Mouse (Mus musculus): ENCODE data around the gene Rgs5.

The Rgs5 gene

DNA sequence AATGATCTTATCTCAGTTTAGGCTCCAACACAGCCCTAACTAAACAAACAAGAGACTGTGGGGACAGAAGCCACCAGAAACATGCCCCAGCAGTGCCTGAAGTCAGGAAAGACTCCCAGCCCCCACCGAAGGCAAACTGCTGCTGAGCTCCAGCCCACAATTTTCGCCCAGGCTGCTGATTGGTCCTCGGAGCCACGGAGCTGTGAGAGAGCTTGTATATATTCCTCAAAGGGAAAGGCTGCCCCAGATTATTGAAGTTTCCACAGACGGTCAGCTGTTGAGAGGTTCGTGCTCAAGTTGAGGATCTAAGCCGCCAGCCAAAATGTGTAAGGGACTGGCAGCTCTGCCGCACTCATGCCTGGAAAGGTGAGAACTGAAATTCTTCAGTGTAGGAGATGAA, at the start of gene Rgs5:
Gene Rgs5 (plus strand): TSS at position 246 of the 400 bp plus-strand sequence.
- no peak for DNase-seq (ENCODE audit: low read depth)

DNA sequence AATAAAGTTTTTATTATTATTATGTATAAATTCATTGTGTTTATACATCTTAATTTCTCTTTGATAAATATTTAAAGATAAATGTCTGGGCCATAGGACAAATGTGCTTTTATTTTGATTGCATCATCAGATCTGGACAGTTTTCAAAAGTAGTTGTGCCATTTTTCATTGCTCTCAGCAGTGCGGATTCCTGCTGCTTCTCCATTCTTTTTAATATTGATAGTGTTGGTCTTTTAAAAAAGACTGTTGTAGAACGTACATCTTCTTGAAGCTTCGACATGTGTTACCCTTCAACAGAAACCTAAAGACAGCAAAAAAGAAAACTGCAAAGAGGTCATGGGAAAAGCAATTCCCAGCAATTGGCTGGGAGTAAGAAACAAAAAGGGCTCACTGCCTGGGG, 49.1 kb upstream of the Rgs5 start:
- DNase-seq (ENCODE audit: low read depth) = no peak

DNA sequence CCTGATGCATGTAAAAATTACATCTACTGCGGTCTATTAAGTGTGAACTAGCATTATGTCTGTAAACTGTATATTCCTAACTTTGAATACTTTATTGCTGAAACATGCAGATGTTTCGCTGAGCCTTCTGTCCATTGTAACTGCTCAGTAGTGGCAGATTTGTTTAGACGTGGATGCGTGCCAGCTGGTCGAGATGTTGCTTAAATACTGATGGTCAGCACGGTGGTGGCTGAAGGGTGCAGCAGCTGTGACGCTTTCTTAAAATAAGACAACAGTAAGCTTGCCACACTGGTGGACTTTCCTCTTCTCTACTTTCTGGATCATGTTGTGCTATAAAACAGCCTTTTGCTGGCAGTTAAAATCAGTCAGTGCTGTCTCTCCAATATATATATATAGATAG, 25.6 kb upstream of the Rgs5 start:
- DNase-seq (ENCODE audit: low read depth) = no peak

- no peak for DNase-seq (ENCODE audit: low read depth)
These were observed 18.0 kb upstream of the Rgs5 start for GRCm38 (mm10) chr1:169637251-169637750.

GRCm38 (mm10) chr1:169644884-169645653, 10.2 kb upstream of the Rgs5 start:
- no peak for DNase-seq (ENCODE audit: low read depth)

DNA sequence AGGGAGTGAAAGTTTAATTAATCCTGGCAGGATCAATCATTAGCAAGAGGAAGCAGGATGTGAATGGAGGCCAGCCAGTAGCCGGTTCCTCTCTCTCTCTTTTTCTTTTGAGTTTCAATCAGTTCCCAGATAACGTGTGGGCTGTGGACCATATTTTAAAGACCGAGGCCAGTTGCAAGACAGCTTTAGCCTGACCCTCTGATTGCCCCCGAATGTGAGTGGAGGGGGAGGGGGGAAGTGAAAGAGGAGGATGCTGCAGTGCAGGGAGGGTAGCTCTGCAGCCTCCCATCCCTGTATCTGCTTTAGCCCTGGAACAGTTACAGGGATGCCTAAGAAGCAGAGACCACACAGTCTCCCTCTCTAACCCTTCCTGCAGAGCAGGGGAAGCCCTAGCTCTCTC, 4.2 kb downstream of the Rgs5 start:
- no peak for DNase-seq (ENCODE audit: low read depth)

DNA sequence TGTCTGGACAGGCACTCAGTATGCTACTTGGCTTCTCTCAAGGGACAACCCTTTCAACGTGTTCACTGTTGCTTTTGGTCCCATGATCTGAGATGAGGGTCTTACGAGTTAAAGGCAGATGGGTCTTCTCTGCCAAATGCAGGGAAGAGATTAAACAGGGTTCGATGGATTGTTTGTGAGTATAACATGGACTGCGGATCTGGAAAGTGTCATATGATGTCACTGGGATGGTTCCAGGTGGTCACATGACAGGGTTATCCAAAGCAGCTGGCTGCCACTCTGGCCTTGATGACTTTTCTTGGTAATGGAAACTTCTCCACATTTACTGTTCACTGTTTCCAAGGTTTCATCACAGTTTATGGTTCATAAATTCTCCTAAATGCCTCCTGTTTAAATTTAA, 12.0 kb downstream of the Rgs5 start:
- no peak for DNase-seq (ENCODE audit: low read depth)

- DNase-seq (ENCODE audit: low read depth) = no peak
These were observed 15.4 kb downstream of the Rgs5 start for GRCm38 (mm10) chr1:169670705-169671104.

DNA sequence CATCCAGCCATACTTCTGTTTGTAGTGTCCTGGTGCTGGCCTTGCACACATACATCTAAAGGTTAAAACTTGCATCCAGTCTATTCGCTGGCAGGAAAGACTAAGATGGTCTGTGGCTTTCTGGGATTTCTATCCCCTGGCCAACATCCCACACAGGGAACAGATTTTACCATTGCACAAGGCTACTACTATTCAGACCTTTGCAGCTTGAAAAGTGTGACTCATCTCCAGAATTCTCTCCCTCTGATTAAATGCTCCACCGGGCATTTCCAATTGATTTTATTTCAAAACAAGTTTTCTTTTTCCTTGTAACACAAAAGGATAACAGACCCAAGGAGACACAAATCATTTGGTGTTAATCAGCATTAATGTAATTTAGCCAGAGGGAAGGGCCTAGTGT, 16.5 kb downstream of the Rgs5 start:
- DNase-seq (ENCODE audit: low read depth) = no peak

- no peak for DNase-seq (ENCODE audit: low read depth)
These were observed 17.0 kb downstream of the Rgs5 start for GRCm38 (mm10) chr1:169672272-169672671.

DNA sequence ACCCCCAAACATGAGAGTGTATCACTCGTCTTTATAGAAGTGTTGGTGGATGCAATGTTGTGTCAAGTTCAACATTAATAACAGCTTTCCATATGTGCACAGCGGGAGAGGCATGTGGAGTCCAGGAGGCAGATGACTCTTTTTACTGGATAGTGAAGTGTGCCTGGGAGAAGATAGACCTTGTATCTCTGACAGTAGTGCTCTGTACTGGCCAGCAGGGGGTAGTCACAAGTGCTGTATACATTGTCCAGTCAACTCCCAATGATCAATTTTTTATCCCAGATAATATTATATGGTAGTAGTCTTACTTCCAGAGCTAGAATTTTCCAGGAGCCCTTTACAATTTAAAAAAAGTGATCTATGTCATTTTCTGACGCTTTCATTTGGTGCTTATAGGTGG, 18.8 kb downstream of the Rgs5 start:
- DNase-seq (ENCODE audit: low read depth) = no peak

DNA sequence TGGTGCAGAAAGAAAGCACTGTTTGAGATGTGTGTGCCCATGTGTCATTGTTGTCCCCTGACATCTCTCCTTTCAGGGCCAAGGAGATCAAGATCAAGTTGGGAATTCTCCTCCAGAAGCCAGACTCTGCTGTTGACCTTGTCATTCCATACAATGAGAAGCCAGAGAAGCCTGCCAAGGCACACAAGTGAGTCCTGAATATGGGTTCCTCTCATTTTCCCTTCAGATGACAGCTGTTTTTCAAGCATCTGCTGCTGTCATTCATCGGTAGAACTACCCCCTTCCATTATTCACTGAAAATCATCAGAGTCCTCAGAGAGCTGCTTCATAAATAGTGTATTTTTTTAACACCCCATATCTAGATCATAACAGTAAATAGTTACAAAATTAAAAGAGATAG, 21.4 kb downstream of the Rgs5 start:
- DNase-seq (ENCODE audit: low read depth) = no peak

- DNase-seq (ENCODE audit: low read depth) = no peak
These were observed 25.3 kb downstream of the Rgs5 start for GRCm38 (mm10) chr1:169680455-169681208.

- DNase-seq (ENCODE audit: low read depth) = no peak
These were observed 27.6 kb downstream of the Rgs5 start for GRCm38 (mm10) chr1:169682775-169683497.

GRCm38 (mm10) chr1:169685257-169685656, 30.0 kb downstream of the Rgs5 start:
- no peak for DNase-seq (ENCODE audit: low read depth)

DNA sequence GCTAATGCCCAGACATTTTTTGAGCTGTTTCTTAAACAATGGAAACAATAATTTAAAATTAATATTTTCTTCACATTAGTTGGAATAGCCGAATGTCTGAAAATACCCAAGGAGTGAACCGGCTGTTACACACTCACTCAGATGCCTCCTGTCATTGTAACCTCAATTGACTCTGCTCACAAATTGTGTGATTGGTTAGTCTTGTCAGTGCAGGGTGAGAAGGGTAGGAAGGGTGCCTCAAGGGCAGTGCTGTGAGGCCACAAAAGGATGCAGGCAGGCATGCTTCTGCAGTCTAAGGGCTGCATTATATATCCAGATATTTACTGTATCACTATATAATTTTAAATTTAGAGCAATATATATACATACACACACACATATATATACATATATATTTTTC, 37.7 kb downstream of the Rgs5 start:
- DNase-seq (ENCODE audit: low read depth) = no peak

- DNase-seq (ENCODE audit: low read depth) = no peak
These were observed 38.2 kb downstream of the Rgs5 start for GRCm38 (mm10) chr1:169693537-169693936.

DNA sequence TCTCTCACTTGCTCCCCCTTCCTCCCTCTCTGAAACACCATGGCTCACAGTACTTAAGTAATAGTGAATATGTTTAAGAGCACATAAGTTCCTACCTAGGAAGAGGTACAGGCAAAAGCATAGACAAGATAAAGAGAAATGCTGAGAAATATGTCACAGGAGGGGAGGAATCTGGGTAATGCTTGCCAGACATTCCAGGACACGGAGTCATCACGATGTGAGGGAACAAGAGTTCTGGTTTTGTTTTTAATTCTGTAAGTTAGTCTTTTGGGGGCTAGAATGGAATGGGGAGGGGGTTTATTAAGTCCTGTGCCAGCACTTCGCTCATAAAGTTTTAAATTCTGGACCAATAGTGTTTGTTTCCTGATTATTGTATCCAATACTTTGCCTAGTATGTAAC, 40.1 kb downstream of the Rgs5 start:
- no peak for DNase-seq (ENCODE audit: low read depth)

- no peak for DNase-seq (ENCODE audit: low read depth)
These were observed 41.9 kb downstream of the Rgs5 start for GRCm38 (mm10) chr1:169697236-169697635.

DNA sequence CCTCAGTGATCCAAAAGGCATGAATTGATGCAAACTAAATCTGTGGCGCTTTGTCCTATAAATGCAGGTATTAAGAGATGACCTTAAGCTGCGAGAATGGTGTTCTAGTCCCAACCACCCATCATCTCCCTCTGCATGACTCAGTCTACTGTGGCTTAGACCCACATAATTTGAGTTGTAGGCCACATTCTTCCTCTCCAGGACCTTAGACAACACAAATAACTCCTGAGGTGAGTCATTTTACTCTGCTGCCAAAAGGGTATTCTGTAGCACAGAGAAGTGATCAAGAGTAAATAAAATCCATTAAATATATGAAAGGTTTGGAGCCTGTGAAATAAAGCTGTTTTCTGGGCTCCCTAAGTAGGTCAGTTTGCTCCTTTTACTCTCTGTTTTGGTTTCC, 43.9 kb downstream of the Rgs5 start:
- no peak for DNase-seq (ENCODE audit: low read depth)

- no peak for DNase-seq (ENCODE audit: low read depth)
These were observed 49.2 kb downstream of the Rgs5 start for GRCm38 (mm10) chr1:169704395-169705087.

DNA sequence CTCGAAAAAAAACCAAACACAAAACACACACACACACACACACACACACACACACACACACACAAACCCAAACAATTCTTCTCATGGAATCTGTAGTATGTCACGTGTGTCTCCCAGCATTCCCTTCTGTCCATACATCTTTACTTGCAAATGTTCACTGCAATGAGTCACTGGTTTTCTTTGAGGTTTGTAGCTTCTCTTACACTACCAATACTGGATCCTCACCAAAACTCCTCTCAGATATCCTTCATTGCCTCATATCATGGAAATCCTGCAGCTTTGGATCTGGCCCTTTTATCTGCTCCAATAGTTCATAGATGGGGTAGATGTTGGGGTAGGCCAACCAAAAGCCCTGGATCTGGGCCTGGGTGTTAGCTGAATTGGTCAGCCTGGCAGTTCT, 66.5 kb downstream of the Rgs5 start:
- no peak for DNase-seq (ENCODE audit: low read depth)

Measured in c-Kit-positive CD71-negative TER-119-negative erythroid progenitor cells, embryonic 14.5 days (primary cell).